19 mouse cellular contexts compared by ENCODE assay signal in the genomic region with DNA sequence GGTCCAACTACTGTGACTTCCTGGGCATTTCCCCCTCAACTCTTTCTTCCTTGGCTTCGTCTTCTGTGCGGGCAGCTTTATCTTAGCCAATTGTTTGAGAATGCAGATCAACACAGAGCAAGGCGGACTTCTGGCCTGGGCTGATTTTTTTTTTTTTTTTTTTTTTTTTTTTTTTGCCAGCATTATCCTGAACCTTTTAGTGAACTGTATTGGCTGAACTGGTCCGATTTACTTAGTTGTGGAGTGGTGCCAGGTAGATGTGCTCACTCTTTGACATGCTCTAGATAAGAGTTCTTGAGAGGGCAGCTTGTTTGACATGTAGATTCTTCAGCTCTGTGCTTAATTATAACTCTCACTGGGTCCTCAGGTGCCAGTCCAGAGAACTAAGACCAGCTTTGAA. TPM values are rescaled to one million over a fixed set of nuclear protein-coding genes. Genes with fewer than 3 reads are reported as not detected.
A peak's percentile ranks its signal among the peaks of the same experiment; 100 is the strongest.
DNase-seq lines count a peak whose midpoint lies in the region; ATAC-seq lines count a peak whose summit lies in the region.
"Had no signal": no experiment of that assay in that cellular context is flagged by ENCODE, and none has a peak within 500 bp of the region (broad histone marks: within the 10 kb centered on the region; RNA-seq: fewer than 3 reads in every experiment).

No protein-coding gene starts in this region.

- peaks cover 24% of the 10 kb centered on the region for H3K4me1 ChIP-seq in liver, embryonic 16.5 days (ENCODE audit: control insufficient read depth, low read depth, low read length)
- H3K4me1 ChIP-seq in midbrain, embryonic 13.5 days (replicated peaks): peaks cover 10% of the 10 kb centered on the region

- H3K9ac ChIP-seq in liver, embryonic 16.5 days (ENCODE audit: low read depth, low read length): no peak overlapping the region
- H3K9ac ChIP-seq in midbrain, embryonic 13.5 days (replicated peaks): no peak overlapping the region
- H3K9ac ChIP-seq: embryonic facial prominence, embryonic 12.5 days; forebrain, embryonic 15.5 days; hindbrain, embryonic 15.5 days had no signal

- H3K27me3 ChIP-seq in liver, embryonic 16.5 days (ENCODE audit: control insufficient read depth, insufficient read depth, low read depth, low read length): no peaks in the 10 kb centered on the region
- no peaks in the 10 kb centered on the region for H3K27me3 ChIP-seq in midbrain, embryonic 13.5 days
- H3K27me3 ChIP-seq: embryonic facial prominence, embryonic 12.5 days; forebrain, embryonic 15.5 days; hindbrain, embryonic 15.5 days; Patski had no signal

- H3K4me2 ChIP-seq in liver, embryonic 16.5 days (ENCODE audit: low read depth, low read length): no peak overlapping the region
- H3K4me2 ChIP-seq in midbrain, embryonic 13.5 days (replicated peaks): no peak overlapping the region
- H3K4me2 ChIP-seq: embryonic facial prominence, embryonic 12.5 days; forebrain, embryonic 15.5 days; hindbrain, embryonic 15.5 days had no signal

- no peak for DNase-seq in liver
- peak; percentile 36 for DNase-seq in lung, postnatal 36 days
- no peak for DNase-seq in lung, adult 18-20 months
- DNase-seq in MN1 (ENCODE audit: low spot score): no peak
- DNase-seq: adrenal gland, postnatal 25 days; cerebellum, adult 18-20 months; cerebellum, postnatal 10 days; gastrocnemius, postnatal 36 days; heart, adult 11 months had no signal

- peak; percentile 11; the same call in 1 of the 2 replicates for ATAC-seq in liver, embryonic 16.5 days (ENCODE audit: low read depth)
- ATAC-seq in megakaryocyte progenitor cell, adult 5-6 weeks (replicated peaks; ENCODE audit: poor library complexity): peak; percentile 29
- no peak for ATAC-seq in midbrain, embryonic 13.5 days
- ATAC-seq: activated CD4-positive, CD25-positive, alpha-beta regulatory T cell, adult 4 months; forebrain, embryonic 15.5 days; Patski had no signal

- no peaks in the 10 kb centered on the region for H3K36me3 ChIP-seq in liver, embryonic 16.5 days (ENCODE audit: control insufficient read depth, insufficient read depth)
- no peaks in the 10 kb centered on the region for H3K36me3 ChIP-seq in midbrain, embryonic 13.5 days
- H3K36me3 ChIP-seq: embryonic facial prominence, embryonic 12.5 days; forebrain, embryonic 15.5 days; heart, embryonic 10.5 days; hindbrain, embryonic 15.5 days had no signal

- WGBS in liver, embryonic 16.5 days (ENCODE audit: insufficient replicate concordance): 20% methylated on average over 4 of the region's 4 CpGs
- 73% methylated on average over 4 of the region's 4 CpGs for WGBS in midbrain, embryonic 13.5 days

- no peak overlapping the region for H3K27ac ChIP-seq in liver, embryonic 16.5 days (ENCODE audit: low read length)
- H3K27ac ChIP-seq in midbrain, embryonic 13.5 days: no peak overlapping the region
- H3K27ac ChIP-seq: embryonic facial prominence, embryonic 12.5 days; forebrain, embryonic 15.5 days; heart, embryonic 10.5 days; hindbrain, embryonic 15.5 days had no signal

- H3K4me3 ChIP-seq in liver, embryonic 16.5 days (ENCODE audit: low read depth, low read length): no peak overlapping the region
- no peak overlapping the region for H3K4me3 ChIP-seq in midbrain, embryonic 13.5 days (replicated peaks)
- H3K4me3 ChIP-seq: embryonic facial prominence, embryonic 12.5 days; forebrain, embryonic 15.5 days; heart, embryonic 10.5 days; hindbrain, embryonic 15.5 days had no signal

- no peaks in the 10 kb centered on the region for H3K9me3 ChIP-seq in liver, embryonic 16.5 days (replicated peaks; ENCODE audit: control insufficient read depth, low read length)
- H3K9me3 ChIP-seq in midbrain, embryonic 13.5 days: no peaks in the 10 kb centered on the region
- H3K9me3 ChIP-seq: embryonic facial prominence, embryonic 12.5 days; forebrain, embryonic 15.5 days; G1E; heart, embryonic 10.5 days; hindbrain, embryonic 15.5 days had no signal

RNA-seq across cellular contexts. Expression of gene Fbxw11, which starts 6.2 kb away (rescaled TPM):
- polyA plus RNA-seq in liver, embryonic 16.5 days (2015; fragmentation: Nextera tagmentation; extraction: Ambion mirVana): 19.5 and 19.8 TPM in 2 replicates
- 35.5 and 44.0 TPM in 2 replicates for total RNA-seq in megakaryocyte progenitor cell, adult 5-6 weeks (2015)
- 62.3 and 72.8 TPM in 2 replicates for total RNA-seq in megakaryocyte progenitor cell, adult 5-6 weeks (2017)
- 108 and 114 TPM in 2 replicates for polyA plus RNA-seq in midbrain, embryonic 13.5 days (2015; fragmentation: Nextera tagmentation; extraction: Ambion mirVana)
